Mouse (Mus musculus) midbrain, embryonic 16.5 days (tissue): ENCODE results near the gene Tbccd1. TPM values are rescaled to one million over a fixed set of nuclear protein-coding genes. Genes with fewer than 3 reads are reported as not detected.

Source experiments
- ATAC-seq: fragments of 200-750 bp; cut with Nextera tagmentation; 2 replicates; pipeline ENCODE4 v1.8.0; 2017; ENCODE audit warnings: moderate TSS enrichment
- H3K27ac ChIP-seq: fragments of 300-500 bp; sonication (generic); 2 replicates; pipeline ENCODE4 v1.5.1; 2014; ENCODE audit warnings: mild to moderate bottlenecking, low read length, mixed read lengths
- H3K27me3 ChIP-seq: fragments of 300-500 bp; sonication (generic); 2 replicates; pipeline ENCODE4 v1.6.1; 2014; ENCODE audit warnings: low read depth, low read length, mixed read lengths; ENCODE audit not compliant: control insufficient read depth, insufficient read depth
- H3K36me3 ChIP-seq: fragments of 300-500 bp; sonication (generic); 2 replicates; pipeline ENCODE4 v1.6.1; 2014; ENCODE audit warnings: mild to moderate bottlenecking, low read length, moderate library complexity, mixed read lengths; ENCODE audit not compliant: control insufficient read depth, insufficient read depth
- H3K4me1 ChIP-seq: fragments of 300-500 bp; sonication (generic); 2 replicates; pipeline ENCODE4 v1.6.1; 2014; ENCODE audit warnings: mild to moderate bottlenecking, low read length, mixed read lengths; ENCODE audit not compliant: control insufficient read depth, insufficient read depth
- H3K4me2 ChIP-seq: fragments of 300-500 bp; sonication (generic); 2 replicates; pipeline ENCODE4 v1.6.1; 2014; ENCODE audit warnings: mild to moderate bottlenecking, low read length, mixed read lengths
- H3K4me3 ChIP-seq: fragments of 300-500 bp; sonication (generic); 2 replicates; pipeline ENCODE4 v1.5.1; 2014; ENCODE audit warnings: low read depth, mild to moderate bottlenecking, low read length, moderate library complexity, mixed read lengths
- H3K9ac ChIP-seq: fragments of 300-500 bp; sonication (generic); 2 replicates; pipeline ENCODE4 v1.6.1; 2014; ENCODE audit warnings: low read depth, low read length, mixed read lengths
- H3K9me3 ChIP-seq: fragments of 300-500 bp; sonication (generic); replicated peaks from 2 replicates; pipeline ENCODE4 v1.6.1; 2014; ENCODE audit warnings: mild to moderate bottlenecking, low read length, mixed read lengths; ENCODE audit not compliant: control insufficient read depth, poor library complexity, severe bottlenecking
- WGBS: fragments of 180-500 bp; shearing (Covaris S2); extraction: QIAGEN DNeasy Blood & Tissue Kit; methylation state at CpG from one replicate; pipeline ENCODE4 v1.1.7; 2014; 5-methylcytosine and 5-hydroxymethylcytosine counted together
- polyA plus RNA-seq: library from polyadenylated mRNA; unstranded; fragments of >200 nt; fragmentation: Nextera tagmentation; extraction: Ambion mirVana; gene quantifications from 2 replicates; pipeline ENCODE4 v1.2.1, GENCODE M21; 2015

The Tbccd1 gene
- polyA plus RNA-seq, 1 experiment from 2014 or later = 20.5 TPM

GRCm38 (mm10) chr16:22844834-22845233 is 12.6 kb downstream of the Tbccd1 start:
- 75% methylated on average over 5 of the region's 5 CpGs for WGBS
- H3K36me3 ChIP-seq = no peaks in the 10 kb centered on the region
- H3K4me1 ChIP-seq = peaks cover 7% of the 10 kb centered on the region
- peak overlapping the region; percentile 86 for H3K4me2 ChIP-seq
- H3K27me3 ChIP-seq = no peaks in the 10 kb centered on the region
- peak overlapping the region; percentile 55 for H3K4me3 ChIP-seq
- H3K27ac ChIP-seq = peak overlapping the region; percentile 14; the same call in 1 of the 2 replicates
- H3K9ac ChIP-seq = peak overlapping the region; percentile 88; the same call in 1 of the 2 replicates
- no peak for ATAC-seq
- no peaks in the 10 kb centered on the region for H3K9me3 ChIP-seq

- peaks cover 7% of the 10 kb centered on the region for H3K4me1 ChIP-seq
- ATAC-seq = peak; percentile 99
- H3K9ac ChIP-seq = peak overlapping the region; percentile 88
- peak overlapping the region; percentile 86 for H3K4me2 ChIP-seq
- no peaks in the 10 kb centered on the region for H3K9me3 ChIP-seq
- WGBS = 8% methylated on average over 26 of the region's 26 CpGs
- H3K4me3 ChIP-seq = peak overlapping the region; percentile 55
- peak overlapping the region; percentile 59 for H3K27ac ChIP-seq
- no peaks in the 10 kb centered on the region for H3K27me3 ChIP-seq
- H3K36me3 ChIP-seq = no peaks in the 10 kb centered on the region
Measured at GRCm38 (mm10) chr16:22844061-22844801, 13.2 kb downstream of the Tbccd1 start.

- 93% methylated on average over 5 of the region's 5 CpGs for WGBS
- H3K4me2 ChIP-seq = no peak overlapping the region
Measured at GRCm38 (mm10) chr16:22842871-22843270, 14.6 kb downstream of the Tbccd1 start.

GRCm38 (mm10) chr16:22839146-22839857 is 18.2 kb downstream of the Tbccd1 start:
- 93% methylated on average over 3 of the region's 3 CpGs for WGBS
- Histone ChIP-seq H3K9me3 (no peaks in the 10 kb centered on the region), H3K27ac (no peak overlapping the region), H3K9ac (no peak overlapping the region), H3K4me1 (peaks cover 2% of the 10 kb centered on the region; the same call in 1 of the 2 replicates), H3K36me3 (no peaks in the 10 kb centered on the region), H3K27me3 (no peaks in the 10 kb centered on the region), H3K4me2 (no peak overlapping the region), H3K4me3 (no peak overlapping the region)
- no peak for ATAC-seq

More at GRCm38 (mm10) chr16:22842871-22843270, 14.6 kb downstream of the Tbccd1 start:
- peaks cover 7% of the 10 kb centered on the region for H3K4me1 ChIP-seq
- ATAC-seq = no peak
- no peaks in the 10 kb centered on the region for H3K9me3 ChIP-seq
- no peaks in the 10 kb centered on the region for H3K27me3 ChIP-seq
- no peak overlapping the region for H3K4me3 ChIP-seq
- H3K36me3 ChIP-seq = no peaks in the 10 kb centered on the region
- H3K9ac ChIP-seq = no peak overlapping the region
- no peak overlapping the region for H3K27ac ChIP-seq

- H3K9me3 ChIP-seq = no peaks in the 10 kb centered on the region
- no peak overlapping the region for H3K27ac ChIP-seq
- ATAC-seq = no peak
- H3K4me2 ChIP-seq = no peak overlapping the region
- H3K36me3 ChIP-seq = peaks cover 5% of the 10 kb centered on the region; the same call in 1 of the 2 replicates
- no peaks in the 10 kb centered on the region for H3K27me3 ChIP-seq
- no peak overlapping the region for H3K9ac ChIP-seq
- H3K4me3 ChIP-seq = no peak overlapping the region
- H3K4me1 ChIP-seq = no peaks in the 10 kb centered on the region
- WGBS = 90% methylated on average over 3 of the region's 3 CpGs
Measured at GRCm38 (mm10) chr16:22832932-22833525, 24.4 kb downstream of the Tbccd1 start.

- ATAC-seq = peak; percentile 83; the same call in 1 of the 2 replicates
- 45% methylated on average over 8 of the region's 8 CpGs for WGBS
Measured at GRCm38 (mm10) chr16:22820731-22821130, 36.7 kb downstream of the Tbccd1 start.

GRCm38 (mm10) chr16:22811477-22811876 is 46.0 kb downstream of the Tbccd1 start, which contains the start of gene Crygs:
Gene Crygs, minus strand, starts transcription at chr16:22811577.
- H3K27ac ChIP-seq = no peak within 1 kb of the TSS
- H3K9ac ChIP-seq = no peak within 1 kb of the TSS
- WGBS = 74% methylated on average over 2 of the region's 2 CpGs
- no peaks in the 10 kb centered on the region for H3K9me3 ChIP-seq
- H3K4me1 ChIP-seq = no peaks in the 10 kb centered on the region
- H3K4me2 ChIP-seq = no peak within 1 kb of the TSS
- H3K27me3 ChIP-seq = peaks cover under 1% of the 10 kb centered on the region; the same call in 1 of the 2 replicates
- H3K36me3 ChIP-seq = 0 out of 2 replicates have a peak, but pooled peaks cover 4% of the 10 kb centered on the region
- ATAC-seq = no peak
- no peak within 1 kb of the TSS for H3K4me3 ChIP-seq

More at GRCm38 (mm10) chr16:22820731-22821130, 36.7 kb downstream of the Tbccd1 start:
- no peaks in the 10 kb centered on the region for H3K9me3 ChIP-seq
- no peaks in the 10 kb centered on the region for H3K4me1 ChIP-seq
- H3K4me3 ChIP-seq = no peak overlapping the region
- no peak overlapping the region for H3K4me2 ChIP-seq
- H3K9ac ChIP-seq = no peak overlapping the region
- no peak overlapping the region for H3K27ac ChIP-seq
- no peaks in the 10 kb centered on the region for H3K27me3 ChIP-seq
- peaks cover 7% of the 10 kb centered on the region; the same call in 1 of the 2 replicates for H3K36me3 ChIP-seq

- no peaks in the 10 kb centered on the region for H3K9me3 ChIP-seq
- H3K36me3 ChIP-seq = no peaks in the 10 kb centered on the region
- H3K4me3 ChIP-seq = 0 out of 2 replicates have a peak overlapping the region, but pooled peaks have one; percentile 20
- peak; percentile 51; the same call in 1 of the 2 replicates for ATAC-seq
- H3K4me1 ChIP-seq = no peaks in the 10 kb centered on the region
- H3K9ac ChIP-seq = peak overlapping the region; percentile 55; the same call in 1 of the 2 replicates
- H3K27ac ChIP-seq = no peak overlapping the region
- 12% methylated on average over 17 of the region's 17 CpGs for WGBS
- peak overlapping the region; percentile 54 for H3K4me2 ChIP-seq
- peaks cover 3% of the 10 kb centered on the region for H3K27me3 ChIP-seq
Measured at GRCm38 (mm10) chr16:22807468-22808070, 49.9 kb downstream of the Tbccd1 start.
